Comparison of ENCODE assay signal across 10 mouse cellular contexts in the genomic region with DNA sequence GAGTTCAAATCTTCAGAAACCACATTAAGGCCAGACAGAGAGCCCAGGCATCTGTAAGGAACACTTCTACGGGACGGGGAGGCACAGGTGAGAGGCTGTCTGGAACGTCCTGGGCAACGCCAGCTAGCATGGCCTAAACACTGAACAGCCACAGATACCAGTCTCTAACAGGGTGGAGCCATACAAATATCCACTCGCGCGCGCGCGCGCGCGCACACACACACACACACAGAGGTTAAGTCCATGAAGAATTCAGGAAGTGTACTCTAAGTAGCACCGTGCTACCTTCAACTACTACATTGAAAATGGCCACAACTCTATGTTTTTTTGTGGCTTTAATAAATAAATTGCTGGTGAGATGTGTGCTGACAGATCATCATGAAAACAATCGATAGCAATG. TPM values are rescaled to one million over a fixed set of nuclear protein-coding genes. Genes with fewer than 3 reads are reported as not detected.
DNase-seq lines count a peak whose midpoint lies in the region; ATAC-seq and TF ChIP-seq lines count a peak whose summit lies in the region.
"Had no signal": no experiment of that assay in that cellular context is flagged by ENCODE, and none has a peak within 500 bp of the region (broad histone marks: within the 10 kb centered on the region; RNA-seq: fewer than 3 reads in every experiment).

No protein-coding gene starts in this region.

- no peak for TF ChIP-seq POLR2A in embryonic fibroblast, embryonic 13.5 days (IDR thresholded peaks at IDR 0.05; ENCODE audit: low read depth, low read length)

- H3K27ac ChIP-seq in forebrain, embryonic 13.5 days, result no peak overlapping the region
- H3K27ac ChIP-seq in forebrain, embryonic 11.5 days (ENCODE audit: low read depth, low read length), result no peak overlapping the region
- no peak overlapping the region for H3K27ac ChIP-seq in lung, embryonic 15.5 days
- no peak overlapping the region for H3K27ac ChIP-seq in embryonic fibroblast, embryonic 13.5 days (ENCODE audit: insufficient read depth, low read length)
- H3K27ac ChIP-seq in liver, postnatal 0 days (ENCODE audit: low read depth), result no peak overlapping the region; the same call in 1 of the 2 replicates

- H3K36me3 ChIP-seq in forebrain, embryonic 13.5 days (ENCODE audit: poor library complexity, severe bottlenecking), result peaks cover 22% of the 10 kb centered on the region
- no peaks in the 10 kb centered on the region; the same call in 1 of the 2 replicates for H3K36me3 ChIP-seq in forebrain, embryonic 11.5 days (ENCODE audit: control insufficient read depth, insufficient read depth, low read length)
- peaks cover 19% of the 10 kb centered on the region for H3K36me3 ChIP-seq in lung, embryonic 15.5 days
- H3K36me3 ChIP-seq in liver, postnatal 0 days (replicated peaks; ENCODE audit: insufficient read depth, low read length), result peaks cover 24% of the 10 kb centered on the region

- peak overlapping the region; percentile 72 for H3K4me2 ChIP-seq in forebrain, embryonic 13.5 days
- no peak overlapping the region; the same call in 1 of the 2 replicates for H3K4me2 ChIP-seq in forebrain, embryonic 11.5 days (ENCODE audit: low read depth, low read length, severe bottlenecking)
- H3K4me2 ChIP-seq in lung, embryonic 15.5 days, result peak overlapping the region; percentile 59; the same call in 1 of the 2 replicates
- H3K4me2 ChIP-seq in liver, postnatal 0 days (ENCODE audit: low read depth, low read length), result peak overlapping the region; percentile 85

- H3K9me3 ChIP-seq in forebrain, embryonic 13.5 days (replicated peaks), result no peaks in the 10 kb centered on the region
- no peaks in the 10 kb centered on the region for H3K9me3 ChIP-seq in forebrain, embryonic 11.5 days (ENCODE audit: control insufficient read depth, low read length)
- H3K9me3 ChIP-seq in lung, embryonic 15.5 days, result no peaks in the 10 kb centered on the region
- H3K9me3 ChIP-seq in liver, postnatal 0 days (ENCODE audit: low read length), result no peaks in the 10 kb centered on the region

- no peak for DNase-seq in forebrain, embryonic 11.5 days (ENCODE audit: low spot score)
- DNase-seq in lung, postnatal 14 days, result no peak
- peak; percentile 26 for DNase-seq in liver, postnatal 0 days
- no peak for DNase-seq in gastrocnemius, postnatal 14 days
- no peak for DNase-seq in right cerebral cortex, postnatal 25 days
- DNase-seq: adrenal gland, adult 8-10 months; cerebellum, adult 9-10 months had no signal

- H3K4me3 ChIP-seq in forebrain, embryonic 13.5 days, result peak overlapping the region; percentile 85; the same call in 1 of the 2 replicates
- no peak overlapping the region; the same call in 1 of the 2 replicates for H3K4me3 ChIP-seq in forebrain, embryonic 11.5 days (ENCODE audit: low read depth, low read length)
- H3K4me3 ChIP-seq in lung, embryonic 15.5 days, result peak overlapping the region; percentile 80; the same call in 1 of the 2 replicates
- peak overlapping the region; percentile 91; the same call in 1 of the 2 replicates for H3K4me3 ChIP-seq in embryonic fibroblast, embryonic 13.5 days (ENCODE audit: insufficient read depth, low read length)
- H3K4me3 ChIP-seq in liver, postnatal 0 days (ENCODE audit: low read depth, low read length), result peak overlapping the region; percentile 84; the same call in 1 of the 2 replicates

- no peak for ATAC-seq in forebrain, embryonic 13.5 days
- ATAC-seq in forebrain, embryonic 11.5 days (replicated peaks; ENCODE audit: low FRiP score), result no peak
- ATAC-seq in lung, embryonic 15.5 days (ENCODE audit: borderline replicate concordance, extremely low read depth, low FRiP score, low TSS enrichment), result no peak
- ATAC-seq in liver, postnatal 0 days, result no peak

- H3K27me3 ChIP-seq in forebrain, embryonic 13.5 days, result no peaks in the 10 kb centered on the region
- no peaks in the 10 kb centered on the region for H3K27me3 ChIP-seq in forebrain, embryonic 11.5 days (ENCODE audit: control insufficient read depth, insufficient read depth, low read length)
- H3K27me3 ChIP-seq in lung, embryonic 15.5 days, result no peaks in the 10 kb centered on the region
- H3K27me3 ChIP-seq in liver, postnatal 0 days (ENCODE audit: insufficient read depth, low read length), result no peaks in the 10 kb centered on the region

- H3K9ac ChIP-seq in forebrain, embryonic 13.5 days, result peak overlapping the region; percentile 81; the same call in 1 of the 2 replicates
- no peak overlapping the region for H3K9ac ChIP-seq in forebrain, embryonic 11.5 days (ENCODE audit: low read length)
- H3K9ac ChIP-seq in lung, embryonic 15.5 days, result no peak overlapping the region
- H3K9ac ChIP-seq in liver, postnatal 0 days (replicated peaks), result no peak overlapping the region

- no peak for TF ChIP-seq EP300 in liver, postnatal 0 days (IDR thresholded peaks at IDR 0.05; ENCODE audit: low read depth)

- peaks cover 25% of the 10 kb centered on the region for H3K4me1 ChIP-seq in forebrain, embryonic 13.5 days
- H3K4me1 ChIP-seq in forebrain, embryonic 11.5 days (replicated peaks; ENCODE audit: control insufficient read depth, insufficient read depth, low read length), result peaks cover 6% of the 10 kb centered on the region; the same call in 1 of the 2 replicates
- H3K4me1 ChIP-seq in lung, embryonic 15.5 days, result peaks cover 20% of the 10 kb centered on the region
- 0 out of 2 replicates have a peak, but pooled peaks cover 2% of the 10 kb centered on the region for H3K4me1 ChIP-seq in embryonic fibroblast, embryonic 13.5 days (ENCODE audit: control insufficient read depth, insufficient read depth, low read length)
- H3K4me1 ChIP-seq in liver, postnatal 0 days (ENCODE audit: insufficient read depth), result peaks cover 24% of the 10 kb centered on the region

- 96% methylated on average over 15 of the region's 15 CpGs for WGBS in forebrain, embryonic 13.5 days
- WGBS in forebrain, embryonic 11.5 days, result 94% methylated on average over 15 of the region's 15 CpGs
- WGBS in lung, embryonic 15.5 days, result 89% methylated on average over 15 of the region's 15 CpGs
- 80% methylated on average over 15 of the region's 15 CpGs for WGBS in liver, postnatal 0 days (ENCODE audit: insufficient replicate concordance)

- intact Hi-C loops in gastrocnemius, postnatal 14 days (cut with DNase I; ENCODE audit: low total_unique reads), result no loop called here

- no peak for TF ChIP-seq CTCF in embryonic fibroblast, embryonic 13.5 days (IDR thresholded peaks at IDR 0.05; ENCODE audit: borderline replicate concordance, insufficient read depth, low read length)
- TF ChIP-seq CTCF in liver, postnatal 0 days (IDR thresholded peaks at IDR 0.05; ENCODE audit: low read depth), result no peak

RNA-seq across cellular contexts. Expression of gene Cep152, which starts 1.7 kb away (rescaled TPM):
- 5.9 and 6.6 TPM in 2 replicates for polyA plus RNA-seq in forebrain, embryonic 13.5 days (2015; fragmentation: Nextera tagmentation; extraction: Ambion mirVana)
- 12.8 and 13.1 TPM in 2 replicates for polyA plus RNA-seq in forebrain, embryonic 11.5 days (2014; fragmentation: Nextera tagmentation; extraction: Ambion mirVana)
- 7.4 and 8.1 TPM in 2 replicates for polyA plus RNA-seq in lung, embryonic 15.5 days (2015; fragmentation: Nextera tagmentation; extraction: Ambion mirVana)
- 4.2 and 4.3 TPM in 2 replicates for polyA plus RNA-seq in embryonic fibroblast, embryonic 13.5 days (2011; ENCODE audit: insufficient read length, low read depth, missing spikeins)
- polyA plus RNA-seq in liver, postnatal 0 days (2015; fragmentation: Nextera tagmentation; extraction: Ambion mirVana), result 1.8 and 2.4 TPM in 2 replicates
- total RNA-seq in gastrocnemius, postnatal 14 days (2021), result 1 to 10 TPM; 1.1 to 1.2 TPM

RNA-seq across cellular contexts. Expression of gene Eid1, which starts 49.7 kb away (rescaled TPM):
- polyA plus RNA-seq in forebrain, embryonic 13.5 days (2015; fragmentation: Nextera tagmentation; extraction: Ambion mirVana), result 271 and 288 TPM in 2 replicates
- polyA plus RNA-seq in forebrain, embryonic 11.5 days (2014; fragmentation: Nextera tagmentation; extraction: Ambion mirVana), result 252 TPM in 2 replicates
- polyA plus RNA-seq in lung, embryonic 15.5 days (2015; fragmentation: Nextera tagmentation; extraction: Ambion mirVana), result 117 and 126 TPM in 2 replicates
- 115 and 131 TPM in 2 replicates for polyA plus RNA-seq in embryonic fibroblast, embryonic 13.5 days (2011; ENCODE audit: insufficient read length, low read depth, missing spikeins)
- 27.9 and 30.7 TPM in 2 replicates for polyA plus RNA-seq in liver, postnatal 0 days (2015; fragmentation: Nextera tagmentation; extraction: Ambion mirVana)
- 10 to 100 TPM; 44.0 to 51.5 TPM for total RNA-seq in gastrocnemius, postnatal 14 days (2021)
